Mouse (Mus musculus): Measurements from ENCODE around the gene Arhgap23. TPM values are rescaled to one million over a fixed set of nuclear protein-coding genes. Genes with fewer than 3 reads are reported as not detected.

Gene Arhgap23
- total RNA-seq, 2 experiments from 2014 or later, result 71.4 to 73.5 TPM

- DNase-seq (ENCODE audit: extremely low spot score in 1 of 2, low spot score in 1 of 2), result no peak
These were observed 41.8 kb downstream of the Arhgap23 start for GRCm38 (mm10) chr11:97457120-97457519.

GRCm38 (mm10) chr11:97461307-97461820 is 46.0 kb downstream of the Arhgap23 start:
- no peak for DNase-seq (ENCODE audit: extremely low spot score in 1 of 2, low spot score in 1 of 2)

GRCm38 (mm10) chr11:97462538-97462937 is 47.2 kb downstream of the Arhgap23 start:
- no peak for DNase-seq (ENCODE audit: extremely low spot score in 1 of 2, low spot score in 1 of 2)

- DNase-seq (ENCODE audit: extremely low spot score in 1 of 2, low spot score in 1 of 2), result no peak
These were observed 47.8 kb downstream of the Arhgap23 start for GRCm38 (mm10) chr11:97463166-97463565.

GRCm38 (mm10) chr11:97463991-97464390 is 48.7 kb downstream of the Arhgap23 start:
- DNase-seq (ENCODE audit: extremely low spot score in 1 of 2, low spot score in 1 of 2), result no peak

GRCm38 (mm10) chr11:97465957-97466356 is 50.6 kb downstream of the Arhgap23 start:
- no peak for DNase-seq (ENCODE audit: extremely low spot score in 1 of 2, low spot score in 1 of 2)

GRCm38 (mm10) chr11:97466444-97467160 is 51.3 kb downstream of the Arhgap23 start:
- DNase-seq (ENCODE audit: extremely low spot score in 1 of 2, low spot score in 1 of 2), result no peak

GRCm38 (mm10) chr11:97468639-97469287 is 53.4 kb downstream of the Arhgap23 start:
- DNase-seq (ENCODE audit: extremely low spot score in 1 of 2, low spot score in 1 of 2), result peak; percentile 72 to 93

GRCm38 (mm10) chr11:97469828-97470227 is 54.5 kb downstream of the Arhgap23 start:
- no peak for DNase-seq (ENCODE audit: extremely low spot score in 1 of 2, low spot score in 1 of 2)

- DNase-seq (ENCODE audit: extremely low spot score in 1 of 2, low spot score in 1 of 2), result no peak
These were observed 55.9 kb downstream of the Arhgap23 start for GRCm38 (mm10) chr11:97471276-97471675.

GRCm38 (mm10) chr11:97476334-97477095 is 61.2 kb downstream of the Arhgap23 start:
- DNase-seq (ENCODE audit: extremely low spot score in 1 of 2, low spot score in 1 of 2), result peak in 1 of 2 experiments; percentile 75

GRCm38 (mm10) chr11:97477431-97477830 is 62.1 kb downstream of the Arhgap23 start:
- no peak for DNase-seq (ENCODE audit: extremely low spot score in 1 of 2, low spot score in 1 of 2)

- DNase-seq (ENCODE audit: extremely low spot score in 1 of 2, low spot score in 1 of 2), result no peak
These were observed 63.0 kb downstream of the Arhgap23 start for GRCm38 (mm10) chr11:97478345-97478744.

- DNase-seq (ENCODE audit: extremely low spot score in 1 of 2, low spot score in 1 of 2), result no peak
These were observed 63.8 kb downstream of the Arhgap23 start for GRCm38 (mm10) chr11:97479085-97479484.

- no peak for DNase-seq (ENCODE audit: extremely low spot score in 1 of 2, low spot score in 1 of 2)
These were observed 64.5 kb downstream of the Arhgap23 start for GRCm38 (mm10) chr11:97479824-97480223.

- DNase-seq (ENCODE audit: extremely low spot score in 1 of 2, low spot score in 1 of 2), result no peak
These were observed 70.3 kb downstream of the Arhgap23 start for GRCm38 (mm10) chr11:97485661-97486060.

GRCm38 (mm10) chr11:97487656-97488055 is 72.3 kb downstream of the Arhgap23 start:
- DNase-seq (ENCODE audit: extremely low spot score in 1 of 2, low spot score in 1 of 2), result no peak

GRCm38 (mm10) chr11:97489589-97490324 is 74.4 kb downstream of the Arhgap23 start:
- peak; percentile 70 to 82 for DNase-seq (ENCODE audit: extremely low spot score in 1 of 2, low spot score in 1 of 2)

- no peak for DNase-seq (ENCODE audit: extremely low spot score in 1 of 2, low spot score in 1 of 2)
These were observed 76.3 kb downstream of the Arhgap23 start for GRCm38 (mm10) chr11:97491640-97492039.

GRCm38 (mm10) chr11:97492836-97493235 is 77.5 kb downstream of the Arhgap23 start:
- no peak for DNase-seq (ENCODE audit: extremely low spot score in 1 of 2, low spot score in 1 of 2)

All from layer of hippocampus, postnatal 25 days (tissue).